In genomic region chr7:137841456-137842100, GRCm38 (mm10) we compare ENCODE assay signal across 18 mouse cellular contexts.
DNase-seq lines count a peak whose midpoint lies in the region; TF ChIP-seq lines count a peak whose summit lies in the region.
"Had no signal": no experiment of that assay in that cellular context is flagged by ENCODE, and none has a peak within 500 bp of the region (broad histone marks: within the 10 kb centered on the region; RNA-seq: fewer than 3 reads in every experiment).

No protein-coding gene starts in this region.

- no peaks in the 10 kb centered on the region; the same call in 1 of the 2 replicates for H3K27me3 ChIP-seq in cerebellum, adult 2 months (ENCODE audit: control insufficient read depth, insufficient read depth, low read length)
- H3K27me3 ChIP-seq: Patski had no signal

- H3K27ac ChIP-seq in cerebellum, adult 2 months (ENCODE audit: insufficient read depth, low read length) = no peak overlapping the region
- H3K27ac ChIP-seq: forebrain, embryonic 10.5 days; heart, embryonic 13.5 days; hindbrain, embryonic 10.5 days; neural tube, embryonic 13.5 days had no signal

- no peaks in the 10 kb centered on the region for H3K4me1 ChIP-seq in cerebellum, adult 2 months (ENCODE audit: control insufficient read depth, insufficient read depth, low read length)
- H3K4me1 ChIP-seq: heart, embryonic 13.5 days had no signal

- 83% methylated on average over 8 of the region's 8 CpGs for WGBS in cerebellum, adult 2 months

- 0 out of 2 replicates have a peak, but pooled peaks have one; percentile 27 for TF ChIP-seq CTCF in cerebellum, adult 2 months (IDR thresholded peaks at IDR 0.05; ENCODE audit: borderline replicate concordance, insufficient read depth, low read depth, low read length)

- no peak overlapping the region for H3K4me3 ChIP-seq in cerebellum, adult 2 months (replicated peaks; ENCODE audit: insufficient read depth, low read depth, low read length)
- H3K4me3 ChIP-seq: forebrain, embryonic 10.5 days; heart, embryonic 13.5 days; hindbrain, embryonic 10.5 days; neural tube, embryonic 13.5 days had no signal

- intact Hi-C loops in gastrocnemius, postnatal 36 days (cut with DNase I) = no loop called here

- no peak for TF ChIP-seq POLR2A in cerebellum, adult 2 months (IDR thresholded peaks at IDR 0.05; ENCODE audit: borderline replicate concordance, insufficient read depth, low read length)

- DNase-seq in cerebellum, adult 2 months = no peak
- DNase-seq in cerebellum, adult 9-11 months = no peak
- peak; percentile 12 to 15 for DNase-seq in kidney, postnatal 4 days
- DNase-seq in kidney, adult 8-10 months = no peak
- peak; percentile 34 for DNase-seq in adrenal gland, adult 8-10 months
- peak; percentile 30 for DNase-seq in embryo, embryonic 11 days
- DNase-seq in urinary bladder, postnatal 25 days (ENCODE audit: low spot score) = no peak
- no peak for DNase-seq in gastrocnemius, postnatal 36 days
- DNase-seq: cerebellum, postnatal 36 days; gastrocnemius, postnatal 25 days; kidney, adult 9 months; lung, adult 2 months; thymus, postnatal 14 days had no signal

Comparison
In these comparisons a context has a peak if more than half of its experiments do, and no peak if none do; other contexts are left out.
1. DNase-seq: peak in kidney, postnatal 4 days (2 of 2), adrenal gland, adult 8-10 months (single experiment) and embryo, embryonic 11 days (single experiment); none in cerebellum, adult 2 months (0 of 2), cerebellum, adult 9-11 months (single experiment), kidney, adult 8-10 months (0 of 2), urinary bladder, postnatal 25 days (single experiment) and gastrocnemius, postnatal 36 days (0 of 2).